Mouse (Mus musculus) kidney, adult 2 months (tissue): Measurements from ENCODE around the gene Mthfd2l.

Experiments
- CTCF ChIP-seq: fragments of 200-500 bp; conservative IDR thresholded peaks from 2 replicates; pipeline ENCODE4 v1.5.1; 2011; ENCODE audit warnings: low read depth, mild to moderate bottlenecking, control low read depth, low read length, moderate library complexity, mixed read lengths; ENCODE audit not compliant: insufficient read depth, insufficient read length
- POLR2A ChIP-seq: fragments of 200-500 bp; IDR thresholded peaks from one replicate; pipeline ENCODE4 v1.6.1; 2011; ENCODE audit warnings: low read depth, low read length, control low read depth

DNA sequence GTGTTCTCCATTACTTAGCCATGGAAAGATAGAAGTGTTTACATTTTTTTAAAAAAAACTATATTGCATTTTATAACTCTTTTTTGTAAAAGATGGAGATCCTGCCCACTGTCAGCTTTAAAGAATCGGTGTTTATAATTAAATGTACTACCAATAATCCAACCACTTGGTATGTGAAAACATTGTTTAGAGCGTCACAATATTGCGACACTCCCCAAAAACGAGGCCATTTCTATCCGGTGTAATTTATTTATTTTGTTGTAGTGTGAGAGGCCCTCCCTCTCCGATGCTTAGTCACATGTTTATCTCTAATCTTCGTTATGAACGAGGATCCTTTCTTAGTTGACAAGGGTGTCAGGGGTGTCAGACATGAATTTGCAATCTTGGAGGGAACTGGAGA, 117.5 kb downstream of the Mthfd2l start:
- TF ChIP-seq CTCF (no peak), POLR2A (no peak)
